Mouse (Mus musculus): ENCODE data around the gene Hist1h3d. TPM values are rescaled to one million over a fixed set of nuclear protein-coding genes. Genes with fewer than 3 reads are reported as not detected.
A peak's percentile ranks its signal among the peaks of the same experiment; 100 is the strongest.
"Not testable (repeated sequence)": the region's sequence is repeated elsewhere in the genome, so short reads cannot be mapped to it uniquely, and the experiment has no call there.

Hist1h3d gene
- total and polyA plus RNA-seq, 3 experiments, result 0.94 to 182 (median 13.5) TPM

- H3K79me2 ChIP-seq (replicated peaks; ENCODE audit: control insufficient read depth, extremely low read depth, insufficient read depth, poor library complexity, severe bottlenecking); H3K9me3 ChIP-seq (replicated peaks; ENCODE audit: low read length); H3K27me3 ChIP-seq (replicated peaks); H3K36me3 ChIP-seq (replicated peaks in 1 of 2; ENCODE audit: control insufficient read depth in 1 of 2, insufficient read depth in 1 of 2, low read length in 1 of 2); dilution Hi-C loops (cut with MboI; ENCODE audit: extremely low pct_ligation_motif_present, extremely low pct_unique_long_range_greater_than_20kb, low sequenced_read_pairs): not testable (repeated sequence)
- TF ChIP-seq NRF1 (IDR thresholded peaks at IDR 0.05; ENCODE audit: low read depth, low read length) (peak; percentile 18), SIN3A (IDR thresholded peaks at IDR 0.05; ENCODE audit: low read length) (0 out of 2 replicates have a peak, but pooled peaks have one; percentile 57), UBTF (IDR thresholded peaks at IDR 0.05; ENCODE audit: low read depth, low read length) (peak; percentile 5; the same call in 1 of the 2 replicates), MXI1 (IDR thresholded peaks at IDR 0.05; ENCODE audit: low read depth, low read length) (peak; percentile 58; the same call in 1 of the 2 replicates), POLR2A (IDR thresholded peaks at IDR 0.05; ENCODE audit: low read depth, low read length) (peak; percentile 42), E2F4 (IDR thresholded peaks at IDR 0.05; ENCODE audit: insufficient replicate concordance, low read depth, low read length) (peak; percentile 98), TBP (conservative IDR thresholded peaks at IDR 0.05; ENCODE audit: low read depth, low read length) (peak; percentile 98), ZMIZ1 (IDR thresholded peaks at IDR 0.05; ENCODE audit: low read depth, low read length) (0 out of 2 replicates have a peak, but pooled peaks have one; percentile 90), CHD2 (IDR thresholded peaks at IDR 0.05; ENCODE audit: low read length) (peak; percentile 98), MEF2A (IDR thresholded peaks at IDR 0.05; ENCODE audit: borderline replicate concordance, low read depth, low read length) (0 out of 2 replicates have a peak, but pooled peaks have one; percentile 24), HCFC1 (IDR thresholded peaks at IDR 0.05; ENCODE audit: low read depth, low read length) (peak; percentile 17; the same call in 1 of the 2 replicates), TCF12 (IDR thresholded peaks at IDR 0.05; ENCODE audit: low read depth, low read length) (peak; percentile 96)
- peak within 1 kb of the TSS; percentile 91 for H3K9ac ChIP-seq (ENCODE audit: insufficient read depth, low read depth)
- DNase-seq (ENCODE audit: extremely low read depth), result peak; percentile 99
- peak within 1 kb of the TSS; percentile 76 for H3K4me2 ChIP-seq (ENCODE audit: insufficient read depth, low read depth, poor library complexity, severe bottlenecking)
- H3K27ac ChIP-seq (ENCODE audit: insufficient read depth, low read depth), result peak within 1 kb of the TSS; percentile 93
- peaks cover 0 to 15% of the 10 kb centered on the region in 2 experiments; a peak in 2 of 4 replicates for H3K4me1 ChIP-seq (ENCODE audit: control insufficient read depth in 1 of 2, insufficient read depth in 2 of 2)
- in situ Hi-C loops (cut with MboI; ENCODE audit: low pct_ligation_motif_present, low pct_unique_long_range_greater_than_20kb, low sequenced_read_pairs), result loop anchor here (25.0 kb wide), 1 partner anchor 1837 kb away; the partner anchor contains the start of gene Hist1h4j
- peak within 1 kb of the TSS; percentile 34 to 59 (median 39) for H3K4me3 ChIP-seq (replicated peaks in 1 of 3; ENCODE audit: low read depth in 2 of 3, low read length in 2 of 3, poor library complexity in 1 of 3)
Measured at GRCm38 (mm10) chr13:23573898-23574524, 1.6 kb upstream of the Hist1h3d start, which contains the start of the genes Hist1h2bf and Hist1h2ad. Gene Hist1h2bf (minus strand): TSS chr13:23574196. Gene Hist1h2ad (plus strand): TSS chr13:23574381.

- H3K27me3 ChIP-seq (replicated peaks); dilution Hi-C loops (cut with MboI; ENCODE audit: extremely low pct_ligation_motif_present, extremely low pct_unique_long_range_greater_than_20kb, low sequenced_read_pairs); H3K9me3 ChIP-seq (replicated peaks; ENCODE audit: low read length); H3K79me2 ChIP-seq (replicated peaks; ENCODE audit: control insufficient read depth, extremely low read depth, insufficient read depth, poor library complexity, severe bottlenecking); H3K36me3 ChIP-seq (replicated peaks in 1 of 2; ENCODE audit: control insufficient read depth in 1 of 2, insufficient read depth in 1 of 2, low read length in 1 of 2): not testable (repeated sequence)
- peak; percentile 58 for DNase-seq (ENCODE audit: extremely low read depth)
- in situ Hi-C loops (cut with MboI; ENCODE audit: low pct_ligation_motif_present, low pct_unique_long_range_greater_than_20kb, low sequenced_read_pairs), result loop anchor here (25.0 kb wide), 1 partner anchor 1837 kb away; the partner anchor contains the start of gene Hist1h4j
- Histone ChIP-seq H3K4me1 (ENCODE audit: control insufficient read depth in 1 of 2, insufficient read depth in 2 of 2) (peaks cover 0 to 15% of the 10 kb centered on the region in 2 experiments; a peak in 2 of 4 replicates), H3K27ac (ENCODE audit: insufficient read depth, low read depth) (peak overlapping the region; percentile 77), H3K9ac (ENCODE audit: insufficient read depth, low read depth) (peak overlapping the region; percentile 66; the same call in 1 of the 2 replicates), H3K4me2 (ENCODE audit: insufficient read depth, low read depth, poor library complexity, severe bottlenecking) (peak overlapping the region; percentile 56; the same call in 1 of the 2 replicates), H3K4me3 (replicated peaks in 1 of 3; ENCODE audit: low read depth in 2 of 3, low read length in 2 of 3, poor library complexity in 1 of 3) (peak overlapping the region in 1 of 3 experiments; percentile 15)
- TF ChIP-seq RCOR1 (conservative IDR thresholded peaks at IDR 0.05; ENCODE audit: low read depth, low read length), result 0 out of 2 replicates have a peak, but pooled peaks have one; percentile 45
- peak; percentile 84 for TF ChIP-seq CHD1 (IDR thresholded peaks at IDR 0.05; ENCODE audit: low read depth, low read length)
- TF ChIP-seq SIN3A (IDR thresholded peaks at IDR 0.05; ENCODE audit: low read length), result 0 out of 2 replicates have a peak, but pooled peaks have one; percentile 3
- TF ChIP-seq UBTF (IDR thresholded peaks at IDR 0.05; ENCODE audit: low read depth, low read length), result peak; percentile 80; the same call in 1 of the 2 replicates
- TF ChIP-seq ZMIZ1 (IDR thresholded peaks at IDR 0.05; ENCODE audit: low read depth, low read length), result peak; percentile 98
- TF ChIP-seq POLR2A (IDR thresholded peaks at IDR 0.05; ENCODE audit: low read depth, low read length), result peak; percentile 85
- peak; percentile 92 for TF ChIP-seq POLR2AphosphoS2 (IDR thresholded peaks at IDR 0.05; ENCODE audit: low read depth, low read length)
- 0 out of 2 replicates have a peak, but pooled peaks have one; percentile 6 for TF ChIP-seq MEF2A (IDR thresholded peaks at IDR 0.05; ENCODE audit: borderline replicate concordance, low read depth, low read length)
- peak; percentile 81 for TF ChIP-seq NELFE (IDR thresholded peaks at IDR 0.05; ENCODE audit: low read depth, low read length)
Measured at GRCm38 (mm10) chr13:23574546-23575170, 905 bp upstream of the Hist1h3d start.

Measured in CH12.LX (cell line).